Mouse (Mus musculus) gastrocnemius, postnatal 14 days (tissue): Measurements from ENCODE around the gene Mkks. TPM values are rescaled to one million over a fixed set of nuclear protein-coding genes. Genes with fewer than 3 reads are reported as not detected.

Source experiments
- DNase-seq: peaks from one replicate; pipeline ENCODE4 v3.0.0; 2021; ENCODE audit warnings: mixed read lengths
- intact Hi-C: fragments of 180-260 bp; cut with DNase I; formaldehyde crosslinking; loops from one replicate; pipeline ENCODE4 v1.15.1; 2025; ENCODE audit warnings: low total_unique reads
- total RNA-seq, 2 experiments: library from RNA; stranded (reverse); gene quantifications; 2 replicates each; pipeline ENCODE4 v1.2.3; 2021

The Mkks gene
- total RNA-seq, 2 experiments from 2014 or later, result 16.2 to 23.4 TPM

- no peak for DNase-seq
- intact Hi-C loops, result no loop called here
These were observed 36.4 kb downstream of the Mkks start for GRCm38 (mm10) chr2:136854543-136855388.

GRCm38 (mm10) chr2:136850366-136850765 lies 40.8 kb downstream of the Mkks start:
- DNase-seq, result no peak
- intact Hi-C loops, result no loop called here

GRCm38 (mm10) chr2:136837994-136838393 lies 53.2 kb downstream of the Mkks start:
- intact Hi-C loops, result no loop called here
- no peak for DNase-seq

GRCm38 (mm10) chr2:136835882-136836281 lies 55.3 kb downstream of the Mkks start:
- no peak for DNase-seq
- intact Hi-C loops, result no loop called here

- no peak for DNase-seq
- intact Hi-C loops, result no loop called here
These were observed 56.5 kb downstream of the Mkks start for GRCm38 (mm10) chr2:136834715-136835075.

- no peak for DNase-seq
- intact Hi-C loops, result no loop called here
These were observed 57.0 kb downstream of the Mkks start for GRCm38 (mm10) chr2:136833976-136834714.

GRCm38 (mm10) chr2:136832936-136833335 lies 58.3 kb downstream of the Mkks start:
- peak; percentile 7 for DNase-seq
- intact Hi-C loops, result no loop called here

GRCm38 (mm10) chr2:136827612-136828011 lies 63.6 kb downstream of the Mkks start:
- intact Hi-C loops, result no loop called here
- no peak for DNase-seq

Other genes with a start within 250 kb of the Mkks start
- gene Snap25, start 177.9 kb downstream of the Mkks start, total RNA-seq, result under 1 TPM in 1 of 2 experiments, not detected in 1; 0.31 TPM
- 10 to 100 TPM; 16.9 to 26.8 TPM for gene AL731706.2, start 5.7 kb downstream of the Mkks start, total RNA-seq
- 1 to 10 TPM; 2.4 to 2.7 TPM for gene Slx4ip, start 171 bp downstream of the Mkks start, total RNA-seq
- 10 to 100 TPM; 13.3 to 15.9 TPM for gene AL731706.1, start within 50 bp of the Mkks start, total RNA-seq
- 10 to 100 TPM in 1 of 2 experiments, 1 to 10 TPM in 1; 9.5 to 11.4 TPM for gene Jag1, start 225.3 kb upstream of the Mkks start, total RNA-seq